ENCODE assay signal across 9 mouse cellular contexts in genomic region chr10:84019381-84019780, GRCm38 (mm10).
DNase-seq lines count a peak whose midpoint lies in the region; ATAC-seq and TF ChIP-seq lines count a peak whose summit lies in the region.
"Had no signal": no experiment of that assay in that cellular context is flagged by ENCODE, and none has a peak within 500 bp of the region (broad histone marks: within the 10 kb centered on the region; RNA-seq: fewer than 3 reads in every experiment).

No protein-coding gene starts in this region.

- H3K27me3 ChIP-seq in kidney, embryonic 14.5 days (ENCODE audit: control insufficient read depth, insufficient read depth, low read length): no peaks in the 10 kb centered on the region
- no peaks in the 10 kb centered on the region for H3K27me3 ChIP-seq in liver, adult 2 months (ENCODE audit: control insufficient read depth, insufficient read depth, low read length)

- no peak for TF ChIP-seq POLR2A in liver, adult 2 months (IDR thresholded peaks at IDR 0.05; ENCODE audit: extremely low read depth, insufficient read depth, low read length)

- ATAC-seq in kidney, embryonic 14.5 days (ENCODE audit: low FRiP score, low TSS enrichment): no peak

- H3K36me3 ChIP-seq in kidney, embryonic 14.5 days (ENCODE audit: control insufficient read depth, insufficient read depth, low read length): no peaks in the 10 kb centered on the region
- H3K36me3 ChIP-seq in liver, adult 2 months (ENCODE audit: control insufficient read depth, insufficient read depth, low read length): no peaks in the 10 kb centered on the region

- no peak overlapping the region for H3K4me3 ChIP-seq in kidney, embryonic 14.5 days (ENCODE audit: low read length)
- no peak overlapping the region for H3K4me3 ChIP-seq in liver, adult 2 months (ENCODE audit: insufficient read depth, low read depth, low read length)
- H3K4me3 ChIP-seq: myocyte had no signal

- H3K79me2 ChIP-seq in liver, adult 2 months (ENCODE audit: control insufficient read depth, insufficient read depth, low read length): no peaks in the 10 kb centered on the region

- H3K4me2 ChIP-seq in kidney, embryonic 14.5 days (replicated peaks; ENCODE audit: low read depth, low read length): no peak overlapping the region

- WGBS in kidney, embryonic 14.5 days: 13% methylated on average over 9 of the region's 9 CpGs
- 28% methylated on average over 9 of the region's 9 CpGs for WGBS in liver, adult 2 months

- no peak overlapping the region for H3K27ac ChIP-seq in kidney, embryonic 14.5 days (ENCODE audit: low read depth, low read length)
- no peak overlapping the region for H3K27ac ChIP-seq in liver, adult 2 months (replicated peaks; ENCODE audit: insufficient read depth, low read depth, low read length)

- H3K4me1 ChIP-seq in kidney, embryonic 14.5 days (ENCODE audit: control insufficient read depth, insufficient read depth, low read length): no peaks in the 10 kb centered on the region
- no peaks in the 10 kb centered on the region for H3K4me1 ChIP-seq in liver, adult 2 months (ENCODE audit: control insufficient read depth, insufficient read depth, low read length)

- TF ChIP-seq CTCF in liver, adult 2 months (IDR thresholded peaks at IDR 0.05; ENCODE audit: low read depth, low read length): peak; percentile 79

- H3K9me3 ChIP-seq in kidney, embryonic 14.5 days (ENCODE audit: control insufficient read depth, low read length): no peaks in the 10 kb centered on the region

- peak; percentile 28 for DNase-seq in kidney, adult 11 months
- peak; percentile 76 to 79 for DNase-seq in cerebellum, adult 18-20 months
- peak; percentile 14 to 84 for DNase-seq in frontal cortex, adult 2 months (ENCODE audit: extremely low spot score in 1 of 2, low spot score in 1 of 2)
- DNase-seq in kidney, postnatal 10 days: peak; percentile 78
- peak; percentile 16 for DNase-seq in liver, adult 2 months (ENCODE audit: extremely low read depth, low read depth, low spot score)
- peak; percentile 71 for DNase-seq in ovary, postnatal 14 days (ENCODE audit: low spot score)
- peak; percentile 65 for DNase-seq in thymus, postnatal 14 days

- H3K9ac ChIP-seq in kidney, embryonic 14.5 days (ENCODE audit: low read depth, low read length): no peak overlapping the region
- no peak overlapping the region for H3K9ac ChIP-seq in liver, adult 2 months (ENCODE audit: low read depth, low read length)

Comparison
In these comparisons a context has a peak if more than half of its experiments do, and no peak if none do; other contexts are left out.
1. DNase-seq: peak in every context shown above with its lines; median percentile 78 in kidney, postnatal 10 days; 78 in cerebellum, adult 18-20 months; 71 in ovary, postnatal 14 days; 65 in thymus, postnatal 14 days; 49 in frontal cortex, adult 2 months; 28 in kidney, adult 11 months; 16 in liver, adult 2 months.